Mouse (Mus musculus): ENCODE results near the gene Morn1.

GRCm38 (mm10) chr4:155128411-155128810 is 42.0 kb downstream of the Morn1 start:
- TF ChIP-seq CTCF (IDR thresholded peaks at IDR 0.05; ENCODE audit: insufficient read depth, low read length) = no peak
- no peak for TF ChIP-seq POLR2A (IDR thresholded peaks at IDR 0.05; ENCODE audit: borderline replicate concordance, extremely low read depth, low read depth, low read length)

All from lung, adult 2 months (tissue).